Mouse (Mus musculus): ENCODE results near the gene Ankrd10. TPM values are rescaled to one million over a fixed set of nuclear protein-coding genes. Genes with fewer than 3 reads are reported as not detected.

The Ankrd10 gene
- total and polyA plus RNA-seq, 3 experiments: 70.4 to 74.8 TPM; not detected in 1

- Histone ChIP-seq H3K27ac (ENCODE audit: control insufficient read depth, low read depth, low read length) (no peak overlapping the region), H3K36me3 (ENCODE audit: control insufficient read depth in 1 of 2, insufficient read depth in 2 of 2, low read length in 2 of 2) (peaks cover 0 to 16% of the 10 kb centered on the region in 2 experiments; a peak in 2 of 4 replicates), H3K79me2 (ENCODE audit: control insufficient read depth, insufficient read depth, low read length, poor library complexity) (peaks cover 26% of the 10 kb centered on the region), H3K9ac (ENCODE audit: control insufficient read depth, low read depth, low read length, poor library complexity, severe bottlenecking) (no peak overlapping the region), H3K4me3 (ENCODE audit: control insufficient read depth in 1 of 2, insufficient read depth in 1 of 2, low read depth in 2 of 2, low read length in 2 of 2) (no peak overlapping the region), H3K4me1 (ENCODE audit: control insufficient read depth in 1 of 2, insufficient read depth in 2 of 2, low read length in 2 of 2) (peaks cover 0 to 15% of the 10 kb centered on the region in 2 experiments; a peak in 2 of 4 replicates), H3K27me3 (ENCODE audit: control insufficient read depth in 1 of 2, insufficient read depth in 2 of 2, low read length in 2 of 2) (no peaks in the 10 kb centered on the region), H3K9me3 (replicated peaks; ENCODE audit: insufficient read depth, low read length) (no peaks in the 10 kb centered on the region)
- no peak for TF ChIP-seq GATA1 (IDR thresholded peaks at IDR 0.05; ENCODE audit: low read depth, low read length)
- TF ChIP-seq MYC (IDR thresholded peaks at IDR 0.05; ENCODE audit: low read depth, low read length): no peak
- TF ChIP-seq TBP (IDR thresholded peaks at IDR 0.05; ENCODE audit: low read depth, low read length): no peak
- TF ChIP-seq SMC3 (IDR thresholded peaks at IDR 0.05; ENCODE audit: low read depth, low read length): no peak
- TF ChIP-seq MYB (IDR thresholded peaks at IDR 0.05; ENCODE audit: low read depth, low read length): no peak
- no peak for TF ChIP-seq GABPA (IDR thresholded peaks at IDR 0.05; ENCODE audit: low read depth, low read length)
- no peak for TF ChIP-seq JUND (IDR thresholded peaks at IDR 0.05; ENCODE audit: low read depth, low read length)
- TF ChIP-seq ZNF384 (IDR thresholded peaks at IDR 0.05; ENCODE audit: low read depth, low read length): no peak
- no peak for TF ChIP-seq USF2 (IDR thresholded peaks at IDR 0.05; ENCODE audit: borderline replicate concordance in 1 of 2, insufficient read depth in 1 of 2, low read depth in 1 of 2, low read length in 2 of 2)
- TF ChIP-seq ZKSCAN1 (IDR thresholded peaks at IDR 0.05; ENCODE audit: low read depth, low read length): no peak
- TF ChIP-seq KAT2A (conservative IDR thresholded peaks at IDR 0.05; ENCODE audit: low read depth, low read length): no peak
- DNase-seq (ENCODE audit: low read depth, low spot score): no peak
Observed at GRCm38 (mm10) chr8:11637531-11637930, 2.0 kb upstream of the Ankrd10 start.

GRCm38 (mm10) chr8:11636324-11637057 is 934 bp upstream of the Ankrd10 start:
- peak; percentile 97 for DNase-seq (ENCODE audit: low read depth, low spot score)
- peak overlapping the region; percentile 90 for H3K9ac ChIP-seq (ENCODE audit: control insufficient read depth, low read depth, low read length, poor library complexity, severe bottlenecking)
- peak overlapping the region; percentile 63 to 65 for H3K4me3 ChIP-seq (ENCODE audit: control insufficient read depth in 1 of 2, insufficient read depth in 1 of 2, low read depth in 2 of 2, low read length in 2 of 2)
- no peak for TF ChIP-seq TCF12 (IDR thresholded peaks at IDR 0.05; ENCODE audit: low read depth, low read length)
- TF ChIP-seq CTCF (IDR thresholded peaks at IDR 0.05 in 2 of 3, conservative IDR thresholded peaks at IDR 0.05 in 1 of 3; ENCODE audit: control insufficient read depth in 1 of 3, insufficient read depth in 1 of 3, low read depth in 2 of 3, low read length in 3 of 3, poor library complexity in 1 of 3, severe bottlenecking in 1 of 3): no peak
- peak; percentile 20; the same call in 1 of the 2 replicates for TF ChIP-seq HCFC1 (IDR thresholded peaks at IDR 0.05; ENCODE audit: low read depth, low read length)
- no peak for TF ChIP-seq JUND (IDR thresholded peaks at IDR 0.05; ENCODE audit: low read depth, low read length)
- no peak for TF ChIP-seq MAFK (IDR thresholded peaks at IDR 0.05; ENCODE audit: borderline replicate concordance, low read depth, low read length)
- TF ChIP-seq MYC (IDR thresholded peaks at IDR 0.05; ENCODE audit: low read depth, low read length): peak; percentile 87
- peak; percentile 85 for TF ChIP-seq ZMIZ1 (IDR thresholded peaks at IDR 0.05; ENCODE audit: low read depth, low read length)
- TF ChIP-seq USF1 (IDR thresholded peaks at IDR 0.05; ENCODE audit: low read depth, low read length): peak; percentile 95
- TF ChIP-seq POLR2A (IDR thresholded peaks at IDR 0.05; ENCODE audit: control insufficient read depth in 1 of 2, insufficient read depth in 1 of 2, low read depth in 1 of 2, low read length in 2 of 2, poor library complexity in 1 of 2): peak; percentile 60 to 89
- TF ChIP-seq MXI1 (IDR thresholded peaks at IDR 0.05; ENCODE audit: low read depth, low read length): peak; percentile 66
- TF ChIP-seq ELF1 (IDR thresholded peaks at IDR 0.05; ENCODE audit: low read depth, low read length): no peak
- 0 out of 4 replicates have a peak, but pooled peaks of 1 of the 2 experiments have one; percentile 2 for TF ChIP-seq EP300 (IDR thresholded peaks at IDR 0.05; ENCODE audit: low read depth in 1 of 2, low read length in 2 of 2)
- peak; percentile 85; the same call in 1 of the 2 replicates for TF ChIP-seq POLR2AphosphoS2 (IDR thresholded peaks at IDR 0.05; ENCODE audit: low read length)
- TF ChIP-seq POLR2AphosphoS5 (IDR thresholded peaks at IDR 0.05; ENCODE audit: borderline replicate concordance, low read depth, low read length): no peak
- no peak for TF ChIP-seq GATA1 (IDR thresholded peaks at IDR 0.05; ENCODE audit: low read depth, low read length)
- peak; percentile 87 for TF ChIP-seq MAX (IDR thresholded peaks at IDR 0.05; ENCODE audit: low read length)
- TF ChIP-seq ETS1 (IDR thresholded peaks at IDR 0.05; ENCODE audit: low read depth, low read length): 0 out of 2 replicates have a peak, but pooled peaks have one; percentile 7
- no peak for TF ChIP-seq GABPA (IDR thresholded peaks at IDR 0.05; ENCODE audit: low read depth, low read length)
- TF ChIP-seq NELFE (IDR thresholded peaks at IDR 0.05; ENCODE audit: low read depth, low read length): peak; percentile 75
- 0 out of 2 replicates have a peak, but pooled peaks have one; percentile 34 for TF ChIP-seq TBP (IDR thresholded peaks at IDR 0.05; ENCODE audit: low read depth, low read length)
- no peak for TF ChIP-seq SMC3 (IDR thresholded peaks at IDR 0.05; ENCODE audit: low read depth, low read length)
- TF ChIP-seq ZNF384 (IDR thresholded peaks at IDR 0.05; ENCODE audit: low read depth, low read length): no peak
- TF ChIP-seq CHD2 (IDR thresholded peaks at IDR 0.05; ENCODE audit: low read length): no peak
- no peak for TF ChIP-seq RCOR1 (IDR thresholded peaks at IDR 0.05; ENCODE audit: low read depth, low read length)

More at GRCm38 (mm10) chr8:11636324-11637057, 934 bp upstream of the Ankrd10 start:
- Histone ChIP-seq H3K36me3 (ENCODE audit: control insufficient read depth in 1 of 2, insufficient read depth in 2 of 2, low read length in 2 of 2) (peaks cover 0 to 19% of the 10 kb centered on the region in 2 experiments; a peak in 2 of 4 replicates), H3K9me3 (replicated peaks; ENCODE audit: insufficient read depth, low read length) (no peaks in the 10 kb centered on the region), H3K79me2 (ENCODE audit: control insufficient read depth, insufficient read depth, low read length, poor library complexity) (peaks cover 32% of the 10 kb centered on the region), H3K27ac (ENCODE audit: control insufficient read depth, low read depth, low read length) (peak overlapping the region; percentile 92), H3K27me3 (ENCODE audit: control insufficient read depth in 1 of 2, insufficient read depth in 2 of 2, low read length in 2 of 2) (no peaks in the 10 kb centered on the region), H3K4me1 (ENCODE audit: control insufficient read depth in 1 of 2, insufficient read depth in 2 of 2, low read length in 2 of 2) (peaks cover 0 to 15% of the 10 kb centered on the region in 2 experiments; a peak in 2 of 4 replicates)
